Mouse (Mus musculus): ENCODE results near the gene Zmynd15.
"Not testable (repeated sequence)": the region's sequence is repeated elsewhere in the genome, so short reads cannot be mapped to it uniquely, and the experiment has no call there.

The Zmynd15 gene

GRCm38 (mm10) chr11:70447373-70447772 lies 11.9 kb upstream of the Zmynd15 start:
- DNase-seq (ENCODE audit: low spot score), result no peak

GRCm38 (mm10) chr11:70450926-70451325 lies 8.3 kb upstream of the Zmynd15 start:
- DNase-seq (ENCODE audit: low spot score), result no peak

GRCm38 (mm10) chr11:70451797-70452498 lies 7.3 kb upstream of the Zmynd15 start, which contains the start of gene Med11:
Gene Med11 (plus strand): TSS chr11:70451919.
- DNase-seq (ENCODE audit: low spot score), result peak; percentile 95

GRCm38 (mm10) chr11:70453261-70454044 lies 5.8 kb upstream of the Zmynd15 start:
- DNase-seq (ENCODE audit: low spot score), result no peak

GRCm38 (mm10) chr11:70459601-70460101 lies 418 bp downstream of the Zmynd15 start, which contains the start of gene Cxcl16:
Gene Cxcl16 (minus strand): TSS chr11:70459984.
- no peak for DNase-seq (ENCODE audit: low spot score)

- DNase-seq (ENCODE audit: low spot score), result no peak
Observed at GRCm38 (mm10) chr11:70463970-70464369, 4.7 kb downstream of the Zmynd15 start.

GRCm38 (mm10) chr11:70465211-70465610 lies 6.0 kb downstream of the Zmynd15 start:
- no peak for DNase-seq (ENCODE audit: low spot score)

GRCm38 (mm10) chr11:70465824-70466223 lies 6.6 kb downstream of the Zmynd15 start:
- DNase-seq (ENCODE audit: low spot score), result no peak

- DNase-seq (ENCODE audit: low spot score), result no peak
Observed at GRCm38 (mm10) chr11:70467902-70468619, 8.8 kb downstream of the Zmynd15 start.

- no peak for DNase-seq (ENCODE audit: low spot score)
Observed at GRCm38 (mm10) chr11:70469764-70470163, 10.5 kb downstream of the Zmynd15 start.

- no peak for DNase-seq (ENCODE audit: low spot score)
Observed at GRCm38 (mm10) chr11:70472716-70473115, 13.5 kb downstream of the Zmynd15 start.

- not testable (repeated sequence) for DNase-seq (ENCODE audit: low spot score)
Observed at GRCm38 (mm10) chr11:70473291-70473690, 14.1 kb downstream of the Zmynd15 start.

GRCm38 (mm10) chr11:70474872-70475534 lies 15.8 kb downstream of the Zmynd15 start:
- no peak for DNase-seq (ENCODE audit: low spot score)

GRCm38 (mm10) chr11:70485498-70485897 lies 26.3 kb downstream of the Zmynd15 start:
- DNase-seq (ENCODE audit: low spot score), result no peak

- no peak for DNase-seq (ENCODE audit: low spot score)
Observed at GRCm38 (mm10) chr11:70487816-70488215, 28.6 kb downstream of the Zmynd15 start.

GRCm38 (mm10) chr11:70489138-70489537 lies 29.9 kb downstream of the Zmynd15 start:
- no peak for DNase-seq (ENCODE audit: low spot score)

- no peak for DNase-seq (ENCODE audit: low spot score)
Observed at GRCm38 (mm10) chr11:70489684-70490083, 30.5 kb downstream of the Zmynd15 start.

GRCm38 (mm10) chr11:70499566-70500475 lies 40.6 kb downstream of the Zmynd15 start:
- no peak for DNase-seq (ENCODE audit: low spot score)

- no peak for DNase-seq (ENCODE audit: low spot score)
Observed at GRCm38 (mm10) chr11:70500476-70500812, 41.2 kb downstream of the Zmynd15 start.

GRCm38 (mm10) chr11:70502018-70502417 lies 42.8 kb downstream of the Zmynd15 start:
- DNase-seq (ENCODE audit: low spot score), result no peak

GRCm38 (mm10) chr11:70504970-70505369 lies 45.7 kb downstream of the Zmynd15 start, which contains the start of gene Tm4sf5:
Gene Tm4sf5 (plus strand): TSS chr11:70505244.
- no peak for DNase-seq (ENCODE audit: low spot score)
